Mouse (Mus musculus) limb, embryonic 14.5 days (tissue): ENCODE measurements at regions not wholly inside any gene's neighbourhood (a gene's known extent, or its start where the extent isn't known, plus 50 kb on each side); places are given as distances from the start of the nearest gene placed in this dataset.
A peak's percentile ranks its signal among the peaks of the same experiment; 100 is the strongest.

Source experiments
- ATAC-seq: fragments of 200-750 bp; cut with Nextera tagmentation; 2 replicates; pipeline ENCODE4 v1.8.0; 2017; ENCODE audit warnings: low read depth, moderate number of reproducible peaks, moderate TSS enrichment; ENCODE audit not compliant: low FRiP score
- DNase-seq: peaks from one replicate; pipeline ENCODE4 v3.0.0-alpha.2; 2015; ENCODE audit warnings: low spot score
- H3K27ac ChIP-seq: fragments of 300-500 bp; sonication (generic); replicated peaks from 2 replicates; pipeline ENCODE4 v1.5.1; 2014; ENCODE audit warnings: low read depth, mild to moderate bottlenecking, low read length, moderate library complexity, mixed read lengths
- H3K27me3 ChIP-seq: fragments of 300-500 bp; sonication (generic); 2 replicates; pipeline ENCODE4 v1.6.1; 2014; ENCODE audit warnings: low read length, mixed read lengths; ENCODE audit not compliant: control insufficient read depth, insufficient read depth
- H3K36me3 ChIP-seq: fragments of 300-500 bp; sonication (generic); 2 replicates; pipeline ENCODE4 v1.6.1; 2014; ENCODE audit warnings: mild to moderate bottlenecking, low read length, moderate library complexity, mixed read lengths; ENCODE audit not compliant: control insufficient read depth, insufficient read depth
- H3K4me1 ChIP-seq: fragments of 300-500 bp; sonication (generic); 2 replicates; pipeline ENCODE4 v1.6.1; 2014; ENCODE audit warnings: antibody characterized with exemption, low read length, mixed read lengths; ENCODE audit not compliant: control insufficient read depth, insufficient read depth
- H3K4me2 ChIP-seq: fragments of 300-500 bp; sonication (generic); replicated peaks from 2 replicates; pipeline ENCODE4 v1.6.1; 2014; ENCODE audit warnings: low read depth, mild to moderate bottlenecking, low read length, moderate library complexity; ENCODE audit not compliant: severe bottlenecking
- H3K4me3 ChIP-seq: fragments of 300-500 bp; sonication (generic); replicated peaks from 2 replicates; pipeline ENCODE4 v1.5.1; 2014; ENCODE audit warnings: low read length
- H3K9ac ChIP-seq: fragments of 300-500 bp; sonication (generic); 2 replicates; pipeline ENCODE4 v1.6.1; 2014; ENCODE audit warnings: mild to moderate bottlenecking, low read depth, low read length, moderate library complexity; ENCODE audit not compliant: severe bottlenecking
- H3K9me3 ChIP-seq: fragments of 300-500 bp; sonication (generic); 2 replicates; pipeline ENCODE4 v1.6.1; 2016; ENCODE audit warnings: low read length; ENCODE audit not compliant: control insufficient read depth
- POLR2A ChIP-seq: fragments of 200-500 bp; IDR thresholded peaks from 2 replicates; pipeline ENCODE4 v1.8.0; 2012; ENCODE audit warnings: inconsistent platforms, mild to moderate bottlenecking, moderate library complexity, borderline replicate concordance; ENCODE audit not compliant: insufficient read depth, insufficient read length; ENCODE audit errors: extremely low read depth
- WGBS: fragments of 180-500 bp; shearing (Covaris S2); extraction: QIAGEN DNeasy Blood & Tissue Kit; methylation state at CpG from one replicate; pipeline ENCODE4 v1.1.7; 2014; 5-methylcytosine and 5-hydroxymethylcytosine counted together

DNA sequence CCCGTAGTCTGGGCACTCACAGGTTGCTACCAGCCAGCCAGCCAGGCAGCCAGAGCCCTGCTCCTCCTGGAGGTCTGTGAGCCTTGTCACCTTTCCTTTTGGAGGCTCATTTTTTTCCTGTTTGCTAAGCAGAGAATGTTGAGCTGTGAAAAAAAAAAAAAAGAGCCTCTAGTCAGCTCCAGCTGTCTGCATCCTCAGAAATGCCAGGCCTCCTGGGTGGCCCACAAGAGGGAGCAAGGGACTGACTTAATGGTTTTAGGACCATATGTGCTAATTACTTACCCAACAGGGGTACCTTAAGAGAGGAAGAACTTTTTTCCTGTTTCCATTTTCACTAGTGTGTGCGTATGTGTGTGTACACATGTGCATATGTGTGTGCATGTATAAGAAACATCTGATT is 94.8 kb upstream of the Spata13 start:
- no peak for DNase-seq
- 63% methylated on average over 2 of the region's 2 CpGs for WGBS

DNA sequence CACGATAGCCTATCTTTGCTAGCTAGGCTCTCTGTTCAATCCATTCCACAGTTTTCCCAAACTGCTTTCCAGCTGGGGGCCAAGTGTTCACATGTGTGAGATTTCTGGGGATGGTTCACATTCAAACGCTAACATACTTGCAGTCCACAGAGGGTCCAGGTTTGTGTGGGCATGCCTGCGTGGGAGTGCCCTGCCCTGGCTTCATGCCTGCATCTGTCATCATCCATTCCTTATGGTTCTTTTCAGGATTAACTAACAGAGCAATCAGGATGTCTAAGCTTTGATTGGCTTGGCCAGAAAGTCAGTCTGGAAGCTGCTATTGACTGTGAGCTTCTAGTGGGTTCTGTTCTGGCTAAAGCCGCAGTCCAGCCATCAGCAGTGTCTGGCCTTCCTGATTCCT is 93.7 kb upstream of the Spata13 start:
- H3K9ac ChIP-seq: no peak overlapping the region
- DNase-seq: no peak
- H3K36me3 ChIP-seq: no peaks in the 10 kb centered on the region
- no peaks in the 10 kb centered on the region for H3K27me3 ChIP-seq
- no peak overlapping the region for H3K4me2 ChIP-seq
- no peaks in the 10 kb centered on the region for H3K4me1 ChIP-seq
- no peak for ATAC-seq
- no peak overlapping the region for H3K4me3 ChIP-seq
- 48% methylated on average over 4 of the region's 4 CpGs for WGBS
- H3K9me3 ChIP-seq: no peaks in the 10 kb centered on the region
- no peak for TF ChIP-seq POLR2A
- no peak overlapping the region for H3K27ac ChIP-seq

More for the DNA sequence above, 94.8 kb upstream of the Spata13 start:
- no peak for ATAC-seq
- Histone ChIP-seq H3K4me1 (no peaks in the 10 kb centered on the region), H3K4me2 (no peak overlapping the region), H3K9ac (no peak overlapping the region), H3K9me3 (no peaks in the 10 kb centered on the region), H3K36me3 (no peaks in the 10 kb centered on the region), H3K27ac (no peak overlapping the region), H3K27me3 (no peaks in the 10 kb centered on the region), H3K4me3 (no peak overlapping the region)
- no peak for TF ChIP-seq POLR2A

- Histone ChIP-seq H3K9ac (no peak overlapping the region), H3K4me3 (no peak overlapping the region), H3K4me1 (no peaks in the 10 kb centered on the region), H3K9me3 (no peaks in the 10 kb centered on the region), H3K4me2 (no peak overlapping the region), H3K27ac (no peak overlapping the region), H3K27me3 (no peaks in the 10 kb centered on the region), H3K36me3 (no peaks in the 10 kb centered on the region)
- ATAC-seq: no peak
- WGBS: 84% methylated on average over 5 of the region's 5 CpGs
- no peak for TF ChIP-seq POLR2A
- DNase-seq: no peak
Observed at GRCm38 (mm10) chr14:60541596-60541995, 92.2 kb upstream of the Spata13 start.

GRCm38 (mm10) chr14:60544767-60545166 is 89.0 kb upstream of the Spata13 start:
- Histone ChIP-seq H3K9me3 (no peaks in the 10 kb centered on the region), H3K27me3 (no peaks in the 10 kb centered on the region), H3K4me2 (no peak overlapping the region), H3K36me3 (no peaks in the 10 kb centered on the region), H3K27ac (no peak overlapping the region), H3K9ac (no peak overlapping the region), H3K4me3 (no peak overlapping the region), H3K4me1 (no peaks in the 10 kb centered on the region)
- TF ChIP-seq POLR2A: no peak
- ATAC-seq (no peak), DNase-seq (no peak)

DNA sequence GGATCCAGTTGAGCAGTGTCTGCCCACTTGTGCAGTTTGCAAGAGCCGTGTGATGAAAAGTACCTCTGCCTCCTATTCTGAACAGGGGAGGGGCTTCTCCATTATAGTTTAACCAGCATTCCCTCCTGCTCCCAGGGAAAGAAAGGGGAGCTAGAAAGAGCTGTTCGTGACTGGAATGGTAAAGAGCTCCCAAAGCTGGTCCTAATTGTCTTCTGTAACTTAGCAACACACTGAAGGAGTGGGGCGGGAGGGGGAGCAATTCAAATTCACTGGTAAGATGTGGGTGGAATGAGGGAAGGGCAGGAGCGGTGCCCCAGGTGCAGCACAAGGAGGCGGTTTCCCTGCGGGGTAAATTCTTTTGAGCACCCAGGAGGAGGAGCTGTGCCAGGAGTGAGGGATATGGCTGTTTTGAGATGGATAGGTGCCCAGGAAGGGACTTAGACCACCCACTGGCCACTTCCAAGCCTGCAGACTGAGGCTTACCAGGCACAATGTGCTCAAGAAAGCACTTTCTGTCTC is 79.5 kb upstream of the Spata13 start:
- no peak overlapping the region for H3K9ac ChIP-seq
- 11% methylated on average over 6 of the region's 6 CpGs for WGBS
- peaks cover 12% of the 10 kb centered on the region for H3K4me1 ChIP-seq
- no peak for ATAC-seq
- no peak overlapping the region for H3K27ac ChIP-seq
- H3K4me2 ChIP-seq: no peak overlapping the region
- H3K27me3 ChIP-seq: no peaks in the 10 kb centered on the region
- no peaks in the 10 kb centered on the region for H3K36me3 ChIP-seq
- H3K9me3 ChIP-seq: no peaks in the 10 kb centered on the region
- DNase-seq: peak; percentile 62
- no peak overlapping the region for H3K4me3 ChIP-seq
- TF ChIP-seq POLR2A: no peak

DNA sequence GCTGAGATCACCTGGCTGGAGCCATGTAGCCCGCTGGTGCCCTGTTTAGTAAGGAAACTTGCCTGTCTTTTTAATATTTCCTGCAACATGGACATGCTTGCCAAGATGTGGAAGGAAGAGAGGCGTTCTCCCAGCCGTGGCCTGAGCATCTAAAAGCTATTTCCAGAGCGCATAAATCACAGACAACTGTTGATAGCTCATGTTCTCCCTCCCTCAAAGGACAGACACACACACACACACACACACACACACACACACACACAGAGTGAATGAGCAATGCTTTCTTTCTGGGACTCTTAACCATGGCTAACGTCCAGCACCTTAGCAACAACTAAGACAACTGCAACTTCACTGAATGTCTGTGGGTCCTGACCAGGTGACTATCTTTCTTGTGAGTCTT is 77.3 kb upstream of the Spata13 start:
- Histone ChIP-seq H3K4me2 (no peak overlapping the region), H3K27me3 (no peaks in the 10 kb centered on the region), H3K4me3 (no peak overlapping the region), H3K36me3 (no peaks in the 10 kb centered on the region), H3K9ac (no peak overlapping the region), H3K4me1 (peaks cover 12% of the 10 kb centered on the region), H3K9me3 (no peaks in the 10 kb centered on the region), H3K27ac (no peak overlapping the region)
- no peak for TF ChIP-seq POLR2A
- no peak for ATAC-seq
- no peak for DNase-seq
- WGBS: 76% methylated on average over 5 of the region's 5 CpGs
